Mouse (Mus musculus) kidney, embryonic 15.5 days (tissue): Measurements from ENCODE around the gene Sla2. TPM values are rescaled to one million over a fixed set of nuclear protein-coding genes. Genes with fewer than 3 reads are reported as not detected.
"Not testable (repeated sequence)": the region's sequence is repeated elsewhere in the genome, so short reads cannot be mapped to it uniquely, and the experiment has no call there.

ENCODE experiments used
- ATAC-seq: fragments of 200-750 bp; cut with Nextera tagmentation; replicated peaks from 2 replicates; pipeline ENCODE4 v1.8.0; 2017; ENCODE audit warnings: moderate TSS enrichment; ENCODE audit not compliant: low FRiP score
- H3K27ac ChIP-seq: fragments of 300-500 bp; sonication (generic); 2 replicates; pipeline ENCODE4 v1.5.1; 2015; ENCODE audit warnings: mild to moderate bottlenecking, inconsistent platforms
- H3K27me3 ChIP-seq: fragments of 300-500 bp; sonication (generic); 2 replicates; pipeline ENCODE4 v1.6.1; 2015; ENCODE audit warnings: inconsistent platforms
- H3K36me3 ChIP-seq: fragments of 300-500 bp; sonication (generic); 2 replicates; pipeline ENCODE4 v1.6.1; 2015; ENCODE audit warnings: inconsistent platforms
- H3K4me1 ChIP-seq: fragments of 300-500 bp; sonication (generic); 2 replicates; pipeline ENCODE4 v1.6.1; 2015; ENCODE audit warnings: inconsistent platforms
- H3K4me2 ChIP-seq: fragments of 300-500 bp; sonication (generic); 2 replicates; pipeline ENCODE4 v1.6.1; 2015; ENCODE audit warnings: moderate library complexity, mild to moderate bottlenecking, inconsistent platforms
- H3K4me3 ChIP-seq: fragments of 300-500 bp; sonication (generic); replicated peaks from 2 replicates; pipeline ENCODE4 v1.5.1; 2015; ENCODE audit warnings: mild to moderate bottlenecking, inconsistent platforms
- H3K9ac ChIP-seq: fragments of 300-500 bp; sonication (generic); 2 replicates; pipeline ENCODE4 v1.6.1; 2015; ENCODE audit warnings: mild to moderate bottlenecking, inconsistent platforms
- H3K9me3 ChIP-seq: fragments of 300-500 bp; sonication (generic); replicated peaks from 2 replicates; pipeline ENCODE4 v1.6.1; 2016; ENCODE audit warnings: inconsistent platforms
- WGBS: fragments of 180-500 bp; shearing (Covaris S2); methylation state at CpG from one replicate; pipeline ENCODE4 v1.1.7; 2015; ENCODE audit warnings: mixed read lengths; 5-methylcytosine and 5-hydroxymethylcytosine counted together
- polyA plus RNA-seq: library from polyadenylated mRNA; unstranded; fragments of >200 nt; fragmentation: Nextera tagmentation; extraction: Ambion mirVana; gene quantifications from 2 replicates; pipeline ENCODE4 v1.2.1, GENCODE M21; 2015

The Sla2 gene
- polyA plus RNA-seq, 1 experiment from 2014 or later = 0.22 TPM

GRCm38 (mm10) chr2:156899184-156899583, 12.2 kb upstream of the Sla2 start:
- no peak for ATAC-seq
- 50% methylated on average over 4 of the region's 4 CpGs for WGBS
- Histone ChIP-seq H3K27me3 (peaks cover 2% of the 10 kb centered on the region; the same call in 1 of the 2 replicates), H3K4me2 (no peak overlapping the region), H3K36me3 (no peaks in the 10 kb centered on the region), H3K9ac (no peak overlapping the region), H3K4me1 (no peaks in the 10 kb centered on the region), H3K9me3 (no peaks in the 10 kb centered on the region), H3K4me3 (no peak overlapping the region), H3K27ac (no peak overlapping the region)

- 54% methylated on average over 4 of the region's 4 CpGs for WGBS
- Histone ChIP-seq H3K9ac (no peak overlapping the region), H3K4me2 (no peak overlapping the region), H3K9me3 (no peaks in the 10 kb centered on the region), H3K27ac (no peak overlapping the region), H3K36me3 (no peaks in the 10 kb centered on the region), H3K27me3 (no peaks in the 10 kb centered on the region), H3K4me3 (no peak overlapping the region), H3K4me1 (no peaks in the 10 kb centered on the region)
- ATAC-seq = no peak
Measured at GRCm38 (mm10) chr2:156898374-156898773, 11.4 kb upstream of the Sla2 start.

GRCm38 (mm10) chr2:156897034-156897433, 10.0 kb upstream of the Sla2 start:
- no peak overlapping the region for H3K4me2 ChIP-seq
- H3K4me1 ChIP-seq = no peaks in the 10 kb centered on the region
- no peak overlapping the region for H3K9ac ChIP-seq
- H3K4me3 ChIP-seq = no peak overlapping the region
- no peak for ATAC-seq
- WGBS = 87% methylated on average over 9 of the region's 9 CpGs
- H3K9me3 ChIP-seq = no peaks in the 10 kb centered on the region
- H3K36me3 ChIP-seq = no peaks in the 10 kb centered on the region
- no peak overlapping the region for H3K27ac ChIP-seq
- H3K27me3 ChIP-seq = no peaks in the 10 kb centered on the region

- Histone ChIP-seq H3K27me3 (no peaks in the 10 kb centered on the region), H3K4me3 (no peak overlapping the region), H3K9ac (no peak overlapping the region), H3K4me1 (no peaks in the 10 kb centered on the region), H3K4me2 (no peak overlapping the region), H3K27ac (no peak overlapping the region), H3K36me3 (no peaks in the 10 kb centered on the region), H3K9me3 (no peaks in the 10 kb centered on the region)
- 69% methylated on average over 9 of the region's 9 CpGs for WGBS
- ATAC-seq = no peak
Measured at GRCm38 (mm10) chr2:156896384-156896914, 9.5 kb upstream of the Sla2 start.

GRCm38 (mm10) chr2:156894496-156895265, 7.7 kb upstream of the Sla2 start:
- 74% methylated on average over 15 of the region's 15 CpGs for WGBS
- no peaks in the 10 kb centered on the region for H3K36me3 ChIP-seq
- H3K4me3 ChIP-seq = no peak overlapping the region
- no peak for ATAC-seq
- no peaks in the 10 kb centered on the region for H3K27me3 ChIP-seq
- H3K27ac ChIP-seq = no peak overlapping the region
- H3K9me3 ChIP-seq = no peaks in the 10 kb centered on the region
- no peak overlapping the region for H3K9ac ChIP-seq
- no peak overlapping the region for H3K4me2 ChIP-seq
- H3K4me1 ChIP-seq = no peaks in the 10 kb centered on the region

GRCm38 (mm10) chr2:156892821-156893220, 5.8 kb upstream of the Sla2 start:
- no peak for ATAC-seq
- Histone ChIP-seq H3K9ac (no peak overlapping the region), H3K9me3 (no peaks in the 10 kb centered on the region), H3K4me2 (no peak overlapping the region), H3K4me1 (no peaks in the 10 kb centered on the region), H3K4me3 (no peak overlapping the region), H3K27ac (no peak overlapping the region), H3K36me3 (no peaks in the 10 kb centered on the region), H3K27me3 (no peaks in the 10 kb centered on the region)
- 78% methylated on average over 6 of the region's 6 CpGs for WGBS

GRCm38 (mm10) chr2:156892240-156892639, 5.2 kb upstream of the Sla2 start:
- no peaks in the 10 kb centered on the region for H3K36me3 ChIP-seq
- ATAC-seq = no peak
- no peaks in the 10 kb centered on the region for H3K9me3 ChIP-seq
- H3K4me2 ChIP-seq = no peak overlapping the region
- no peaks in the 10 kb centered on the region for H3K4me1 ChIP-seq
- H3K27ac ChIP-seq = no peak overlapping the region
- WGBS = 63% methylated on average over 3 of the region's 3 CpGs
- H3K9ac ChIP-seq = no peak overlapping the region
- H3K27me3 ChIP-seq = no peaks in the 10 kb centered on the region
- no peak overlapping the region for H3K4me3 ChIP-seq

- H3K4me3 ChIP-seq = no peak overlapping the region
- no peak overlapping the region for H3K9ac ChIP-seq
- H3K4me1 ChIP-seq = no peaks in the 10 kb centered on the region
- H3K4me2 ChIP-seq = no peak overlapping the region
- H3K9me3 ChIP-seq = no peaks in the 10 kb centered on the region
- H3K27me3 ChIP-seq = no peaks in the 10 kb centered on the region
- ATAC-seq = no peak
- H3K36me3 ChIP-seq = no peaks in the 10 kb centered on the region
- WGBS = 68% methylated on average over 3 of the region's 3 CpGs
- no peak overlapping the region for H3K27ac ChIP-seq
Measured at GRCm38 (mm10) chr2:156888490-156888889, 1.5 kb upstream of the Sla2 start.

- Histone ChIP-seq H3K36me3 (no peaks in the 10 kb centered on the region), H3K27ac (no peak overlapping the region), H3K4me1 (no peaks in the 10 kb centered on the region), H3K27me3 (no peaks in the 10 kb centered on the region), H3K4me3 (no peak overlapping the region), H3K9ac (no peak overlapping the region), H3K9me3 (no peaks in the 10 kb centered on the region), H3K4me2 (no peak overlapping the region)
- WGBS = 72% methylated on average over 10 of the region's 10 CpGs
- no peak for ATAC-seq
Measured at GRCm38 (mm10) chr2:156886084-156886631, 834 bp downstream of the Sla2 start.

GRCm38 (mm10) chr2:156885666-156886065, 1.3 kb downstream of the Sla2 start:
- H3K4me3 ChIP-seq, H3K4me1 ChIP-seq, H3K27ac ChIP-seq, ATAC-seq, H3K9me3 ChIP-seq, H3K9ac ChIP-seq, H3K27me3 ChIP-seq, H3K36me3 ChIP-seq, H3K4me2 ChIP-seq: not testable (repeated sequence)
- 63% methylated on average over 2 of the region's 2 CpGs for WGBS

- H3K27ac ChIP-seq = no peak overlapping the region
- H3K36me3 ChIP-seq = no peaks in the 10 kb centered on the region
- 91% methylated on average over 10 of the region's 10 CpGs for WGBS
- H3K4me1 ChIP-seq = no peaks in the 10 kb centered on the region
- H3K4me2 ChIP-seq = no peak overlapping the region
- H3K9me3 ChIP-seq = no peaks in the 10 kb centered on the region
- H3K4me3 ChIP-seq = no peak overlapping the region
- H3K27me3 ChIP-seq = no peaks in the 10 kb centered on the region
- no peak overlapping the region for H3K9ac ChIP-seq
- ATAC-seq = no peak
Measured at GRCm38 (mm10) chr2:156884396-156885211, 2.4 kb downstream of the Sla2 start.

- Histone ChIP-seq H3K4me3 (no peak overlapping the region), H3K27ac (no peak overlapping the region), H3K36me3 (no peaks in the 10 kb centered on the region), H3K4me1 (no peaks in the 10 kb centered on the region), H3K27me3 (no peaks in the 10 kb centered on the region), H3K4me2 (no peak overlapping the region), H3K9ac (no peak overlapping the region), H3K9me3 (no peaks in the 10 kb centered on the region)
- ATAC-seq = no peak
- WGBS = 43% methylated on average over 10 of the region's 10 CpGs
Measured at GRCm38 (mm10) chr2:156882431-156883001, 4.5 kb downstream of the Sla2 start.
